Mouse (Mus musculus) skeletal muscle tissue, adult 2 months (tissue): Measurements from ENCODE around the gene Gm10964.
A peak's percentile ranks its signal among the peaks of the same experiment; 100 is the strongest.

Experiments
- DNase-seq: peaks from one replicate; pipeline ENCODE4 v3.0.0-alpha.2; 2012; ENCODE audit warnings: low read depth, low spot score

Gm10964 gene

DNA sequence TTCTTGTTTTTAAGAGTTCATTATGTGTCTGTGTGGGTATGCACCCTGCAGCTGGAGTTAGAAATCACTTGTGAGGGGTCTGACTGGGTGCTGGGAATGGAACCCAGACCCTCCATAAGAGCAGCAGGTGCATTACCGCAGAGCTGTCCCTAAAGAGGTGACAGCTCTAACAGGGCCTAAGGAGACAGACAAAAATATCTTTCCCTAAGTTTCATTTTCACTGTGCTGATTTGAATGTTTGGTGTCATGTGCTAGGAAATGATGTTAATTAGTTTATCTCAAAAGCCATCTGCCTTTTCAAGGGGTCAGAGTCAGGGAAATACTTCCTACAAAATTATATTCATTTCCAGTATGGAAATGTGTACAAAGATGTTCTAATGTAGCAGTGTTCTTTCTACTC, at the start of gene Gm10964:
Gene Gm10964 (plus strand): TSS at position 38 of the 400 bp plus-strand sequence.
- no peak for DNase-seq

DNA sequence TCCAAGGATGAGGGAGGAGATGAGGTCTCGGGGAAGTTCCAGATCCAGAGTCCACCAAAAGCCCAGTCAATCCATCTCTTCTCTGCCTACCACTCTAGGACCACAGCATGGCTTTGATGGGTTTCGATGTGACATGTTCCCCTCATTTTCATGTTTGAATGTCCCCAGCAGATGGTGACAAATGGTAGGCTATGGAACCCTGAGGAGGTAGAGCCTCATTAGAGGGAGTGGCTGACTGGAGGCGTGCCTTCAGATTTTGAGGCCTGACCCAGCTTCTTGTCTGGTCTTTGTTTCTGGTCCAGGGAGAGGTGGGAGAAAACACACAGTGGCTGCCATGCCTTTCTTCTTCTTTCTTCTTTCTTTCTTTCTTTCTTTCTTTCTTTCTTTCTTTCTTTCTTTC, 48.7 kb upstream of the Gm10964 start:
- DNase-seq, result peak; percentile 33

DNA sequence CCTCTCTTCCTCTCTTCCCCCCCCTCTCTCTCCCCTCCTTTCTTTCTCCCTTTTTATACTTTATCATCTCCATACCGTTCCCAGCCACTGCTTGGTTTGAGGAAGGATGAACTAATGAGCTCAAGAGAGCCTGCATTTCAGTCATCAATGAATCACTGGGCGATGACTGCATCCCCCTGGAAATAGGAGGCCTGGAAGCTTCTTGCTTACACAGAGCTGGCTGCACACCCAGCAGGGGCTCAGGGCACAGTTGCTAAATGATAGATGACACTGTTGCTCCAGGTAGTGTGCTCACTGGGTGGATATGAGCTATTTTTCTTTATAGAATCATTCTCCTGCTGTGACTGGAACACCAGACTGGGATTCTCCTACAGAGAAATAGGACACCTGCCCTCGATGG, 43.6 kb upstream of the Gm10964 start:
- no peak for DNase-seq

DNA sequence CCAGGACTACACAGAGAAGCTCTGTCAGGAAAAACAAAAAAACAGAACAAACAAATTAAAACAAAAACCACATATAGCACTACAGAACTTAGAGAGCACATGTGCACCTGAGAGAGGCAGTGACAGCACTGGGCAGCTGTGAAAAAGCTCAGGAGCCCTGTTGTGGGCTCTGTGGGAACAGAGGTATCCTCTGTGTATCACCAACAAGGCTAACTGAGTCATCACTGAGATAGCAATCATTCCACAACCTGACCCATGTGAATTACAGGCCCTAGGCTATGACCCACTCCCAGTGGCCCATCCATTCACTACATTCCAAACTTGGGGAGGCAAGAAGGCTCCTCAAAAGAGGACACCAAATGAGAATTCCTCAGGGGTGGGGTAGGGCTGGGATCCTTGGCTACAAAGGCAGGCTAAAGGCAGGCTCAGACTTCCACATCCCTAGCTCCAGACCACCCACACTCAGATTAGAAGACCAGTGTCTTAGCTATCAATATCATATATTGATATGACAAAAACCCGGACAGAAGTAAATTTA, 42.7 kb upstream of the Gm10964 start:
- no peak for DNase-seq

DNA sequence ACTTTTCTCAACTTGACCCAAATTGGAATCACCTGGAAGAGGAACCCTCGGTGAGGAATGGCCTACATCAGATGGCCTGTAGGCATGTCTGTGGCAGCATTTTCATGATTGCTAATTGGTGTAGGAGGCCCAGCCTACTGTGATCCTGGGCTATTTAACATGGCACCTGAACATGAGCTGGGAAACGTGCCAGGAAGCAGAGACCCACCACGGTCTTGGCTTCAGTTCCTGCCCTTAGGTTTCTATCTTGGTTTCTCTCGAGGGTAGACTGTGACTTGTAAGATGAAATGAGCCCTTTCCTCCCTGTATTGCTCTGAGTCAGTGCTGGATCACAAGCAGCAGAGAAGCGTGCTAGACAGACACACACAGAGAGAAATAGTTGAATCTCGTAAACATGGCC, 34.5 kb upstream of the Gm10964 start:
- DNase-seq, result no peak

DNA sequence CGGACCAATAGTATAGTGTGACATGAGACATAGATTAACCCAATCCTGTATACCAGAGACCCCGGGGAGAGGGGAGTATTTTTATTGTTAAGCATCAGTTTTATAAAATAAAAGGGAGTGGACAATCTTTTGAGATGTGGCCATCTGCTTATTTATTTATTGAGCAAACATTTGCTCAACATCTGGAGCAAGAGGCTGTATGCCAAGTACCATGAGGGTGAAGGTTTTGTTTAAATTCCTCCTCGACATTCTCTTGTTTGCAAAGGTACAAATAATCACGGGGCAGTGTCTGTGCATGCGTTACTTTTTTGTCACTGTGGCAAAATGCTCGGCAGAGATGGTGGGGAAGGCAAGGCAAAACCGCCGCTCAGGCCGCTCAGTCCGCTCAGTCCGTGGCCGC, 33.7 kb upstream of the Gm10964 start:
- DNase-seq, result no peak

DNA sequence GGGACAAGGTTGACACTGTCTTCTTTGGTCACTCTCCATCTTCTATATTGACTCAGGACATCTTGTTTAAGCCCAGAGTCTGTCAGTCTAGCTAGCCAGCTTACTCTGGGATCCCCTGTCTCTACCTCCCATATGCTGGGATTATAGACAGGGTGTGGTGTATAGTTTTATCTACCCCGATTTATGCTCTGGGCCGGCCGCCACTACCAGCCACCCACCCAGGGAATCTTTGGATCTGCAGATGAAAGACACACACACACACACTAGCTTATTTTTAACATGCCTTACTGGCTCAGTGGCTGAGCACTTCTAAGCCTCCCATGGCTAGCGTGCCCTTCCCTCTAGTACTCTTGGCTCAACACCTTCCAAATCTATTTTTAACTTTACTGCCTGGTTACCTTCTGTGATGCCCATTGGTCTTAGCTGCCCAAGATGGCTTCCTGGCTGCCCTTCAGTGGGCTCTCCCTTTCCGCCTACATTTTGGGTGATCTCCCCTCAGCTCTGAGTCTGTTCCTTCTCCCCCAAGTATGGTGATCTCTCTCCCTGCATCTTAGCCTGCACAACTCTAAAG, 29.6 kb upstream of the Gm10964 start:
- DNase-seq, result no peak

DNA sequence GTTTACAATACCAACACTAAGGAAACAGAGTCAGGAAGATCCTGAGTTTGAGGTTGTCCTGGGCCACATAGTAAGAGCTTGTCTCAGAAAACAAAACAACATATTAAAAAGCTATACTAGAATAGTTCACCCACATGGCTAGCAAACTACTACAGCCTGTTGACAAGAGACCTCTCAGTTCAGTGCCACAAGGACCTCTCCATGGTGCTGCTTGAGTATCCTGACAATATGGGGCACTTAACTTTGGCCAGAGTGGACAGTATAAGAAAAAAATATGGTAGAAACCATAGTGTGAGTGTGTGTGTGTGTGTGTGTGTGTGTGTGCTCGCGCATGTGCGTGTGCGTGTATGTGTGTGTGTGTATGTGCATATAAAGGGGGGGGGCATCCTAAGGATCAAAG, 27.0 kb upstream of the Gm10964 start:
- no peak for DNase-seq

DNA sequence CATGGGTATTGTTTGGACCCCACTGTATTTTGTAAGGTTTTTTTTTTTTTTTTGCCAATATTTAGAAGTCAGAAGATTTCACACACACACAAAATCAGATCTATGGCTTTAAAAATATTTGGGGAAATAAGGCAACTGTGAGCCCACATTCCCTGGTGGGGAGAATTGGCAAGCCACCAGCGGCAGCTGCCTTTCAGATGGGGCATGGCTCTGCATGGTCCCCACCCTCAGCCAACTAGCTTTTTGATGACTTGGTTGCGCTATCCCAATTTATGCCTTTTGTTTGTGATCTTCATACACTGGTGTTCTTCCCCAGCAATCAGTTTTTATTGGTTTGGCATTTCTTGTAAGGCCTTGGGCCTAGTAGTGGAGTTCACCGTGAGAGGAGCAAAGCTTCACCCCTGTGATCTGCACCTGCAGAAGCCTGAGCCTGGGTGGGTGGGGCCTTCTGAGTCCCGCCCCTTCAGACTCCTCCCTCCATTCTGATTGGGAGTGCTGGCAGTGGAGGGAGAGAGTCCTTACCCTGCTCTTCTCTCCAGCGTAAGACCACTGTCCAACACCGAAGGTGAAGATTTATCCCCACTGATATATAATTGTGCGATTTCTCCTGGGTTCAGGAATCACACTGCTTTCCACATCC, 24.8 kb upstream of the Gm10964 start:
- DNase-seq, result no peak

DNA sequence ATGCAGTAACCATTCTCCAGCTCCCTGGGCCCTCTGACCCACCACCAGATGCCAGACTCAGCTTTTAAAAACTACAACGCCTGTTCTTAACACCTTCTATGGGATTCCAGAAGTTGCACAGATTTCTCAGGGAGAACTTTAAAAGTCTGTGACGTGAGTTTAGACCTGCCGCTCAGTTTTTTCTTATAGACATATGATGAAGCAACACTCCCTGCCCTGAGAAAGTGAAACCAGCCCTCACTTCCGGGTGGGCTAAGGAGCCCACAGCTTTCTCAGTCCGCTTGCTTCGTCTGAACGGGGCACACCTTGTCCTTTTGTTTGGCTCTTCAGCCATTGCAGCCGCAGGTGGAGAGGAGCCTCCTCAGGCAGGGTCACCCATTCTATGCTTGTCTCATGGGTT, 24.2 kb upstream of the Gm10964 start:
- no peak for DNase-seq

DNA sequence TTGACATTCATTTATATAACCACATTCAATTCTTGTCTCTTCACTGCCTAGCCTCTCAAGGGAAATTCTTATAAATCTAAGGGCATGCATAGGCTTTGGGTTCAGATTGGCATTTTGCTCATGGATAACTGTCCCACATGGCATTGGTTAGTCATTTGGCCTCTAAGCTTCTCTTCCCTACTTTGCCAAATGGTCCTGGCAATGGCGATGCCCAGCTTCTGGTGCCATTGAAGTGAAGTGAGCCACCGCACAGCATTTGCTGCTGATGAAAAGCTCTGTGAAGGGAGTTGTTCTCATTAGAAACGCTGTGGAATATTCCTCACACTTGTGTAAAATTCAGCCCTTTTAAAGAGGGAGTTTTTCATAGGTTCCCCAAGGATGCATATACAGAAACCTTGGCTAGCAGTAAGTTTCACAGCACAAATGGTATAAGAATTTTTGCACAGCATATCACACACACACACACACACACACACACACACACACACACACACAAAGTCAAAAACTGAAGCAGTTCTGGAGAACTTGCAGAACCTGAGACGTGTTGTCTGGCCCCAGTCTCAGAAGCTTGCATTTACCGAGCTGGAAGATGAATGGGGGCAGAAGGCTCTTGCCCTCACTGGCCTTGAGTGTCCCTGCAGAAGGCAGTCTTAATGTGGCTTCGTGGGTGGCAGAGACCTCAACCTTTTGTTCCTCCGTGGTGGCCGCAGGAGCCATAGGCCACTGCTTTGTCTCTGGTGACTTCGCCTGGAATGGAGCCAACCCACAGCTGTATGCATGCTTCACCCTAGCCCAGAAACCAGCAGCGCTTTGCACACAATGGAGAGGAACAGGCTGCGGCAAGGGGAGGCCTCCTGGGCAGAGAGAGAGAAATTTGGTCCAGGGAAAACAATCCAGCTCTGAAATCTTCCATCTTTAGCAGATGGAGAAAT, 23.1 kb upstream of the Gm10964 start:
- no peak for DNase-seq

DNA sequence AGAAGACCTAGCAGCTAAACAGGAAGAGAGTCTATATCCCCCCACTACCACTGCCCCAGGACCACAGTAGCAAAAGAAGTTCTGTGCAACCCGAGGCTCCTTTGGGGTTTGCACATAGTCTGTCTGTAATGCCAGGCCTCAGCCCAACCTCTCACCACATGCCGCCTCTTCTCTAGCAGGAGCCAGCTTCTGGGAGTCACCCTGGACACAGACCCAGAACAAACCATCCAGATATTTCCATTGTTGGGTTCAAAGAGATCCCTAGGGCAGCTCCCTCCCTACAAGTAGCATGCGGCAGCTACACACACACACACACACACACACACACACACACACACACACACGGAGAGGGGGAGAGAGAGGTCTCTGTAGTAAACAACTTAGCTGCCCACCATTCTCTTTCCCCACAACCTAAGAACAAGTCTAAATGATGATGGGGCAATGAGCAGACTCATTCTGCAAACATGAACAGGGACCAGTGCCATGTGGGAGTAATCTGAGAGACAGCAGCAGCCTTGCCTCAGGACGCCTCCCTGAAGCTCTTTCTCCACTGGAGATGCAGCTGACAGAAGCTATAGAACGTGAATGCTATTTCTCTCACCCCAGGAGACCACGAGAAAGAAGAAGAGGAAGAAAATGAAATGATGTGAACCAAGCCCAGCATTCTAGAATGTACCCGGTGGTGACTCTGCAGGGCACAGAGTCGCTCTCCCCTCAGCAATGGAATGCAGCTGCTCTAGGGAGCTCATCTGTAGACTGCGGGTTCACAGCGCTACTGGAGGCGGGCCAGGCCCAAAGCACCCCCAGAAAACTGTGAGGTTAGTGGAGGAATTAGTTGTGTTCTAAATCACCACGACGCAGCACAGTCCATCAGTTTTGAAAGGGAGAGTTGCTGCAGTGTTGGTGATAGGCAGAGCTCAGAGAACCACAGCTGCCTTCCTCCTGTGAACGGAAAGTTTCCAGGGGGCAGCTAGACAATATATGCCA, 22.1 kb upstream of the Gm10964 start:
- peak; percentile 47 for DNase-seq

DNA sequence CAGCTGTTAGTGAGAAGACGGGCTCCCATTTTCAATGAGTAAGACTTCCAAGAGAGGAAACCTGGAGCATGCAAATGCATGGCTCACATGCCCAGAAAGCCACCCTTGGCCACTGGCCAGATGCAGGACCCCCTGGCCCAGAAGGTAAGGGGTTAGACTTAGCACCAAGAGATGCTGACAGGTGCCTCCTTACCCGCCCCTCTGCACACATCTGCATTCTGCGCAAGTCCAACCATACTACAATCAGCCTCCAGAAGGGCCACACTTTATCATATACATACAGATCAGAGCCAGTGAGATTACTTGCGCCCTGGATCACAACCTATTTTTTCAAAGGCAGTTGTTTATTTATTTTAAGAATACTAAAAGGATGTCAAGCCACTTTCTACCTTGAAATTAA, 20.4 kb upstream of the Gm10964 start:
- DNase-seq, result no peak

DNA sequence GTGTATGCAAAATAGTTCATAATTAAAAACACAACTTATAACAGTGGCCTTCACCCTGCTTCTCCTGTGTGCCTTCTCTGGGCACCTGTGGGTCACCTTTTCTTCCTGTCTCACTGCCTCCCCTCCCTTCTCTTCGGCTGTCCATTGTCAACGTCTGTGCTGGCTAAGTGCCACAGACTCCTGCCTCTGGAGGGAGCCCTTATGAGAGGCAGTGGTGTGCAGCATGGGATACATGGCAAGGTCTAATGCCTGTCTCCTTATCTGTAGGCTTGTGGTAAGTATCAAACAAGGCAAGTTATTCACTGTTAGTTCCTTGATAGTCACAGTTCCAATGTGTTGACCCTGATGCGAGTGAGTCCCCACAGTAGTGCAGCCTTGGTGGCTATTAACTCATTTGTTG, 15.0 kb upstream of the Gm10964 start:
- DNase-seq, result no peak

DNA sequence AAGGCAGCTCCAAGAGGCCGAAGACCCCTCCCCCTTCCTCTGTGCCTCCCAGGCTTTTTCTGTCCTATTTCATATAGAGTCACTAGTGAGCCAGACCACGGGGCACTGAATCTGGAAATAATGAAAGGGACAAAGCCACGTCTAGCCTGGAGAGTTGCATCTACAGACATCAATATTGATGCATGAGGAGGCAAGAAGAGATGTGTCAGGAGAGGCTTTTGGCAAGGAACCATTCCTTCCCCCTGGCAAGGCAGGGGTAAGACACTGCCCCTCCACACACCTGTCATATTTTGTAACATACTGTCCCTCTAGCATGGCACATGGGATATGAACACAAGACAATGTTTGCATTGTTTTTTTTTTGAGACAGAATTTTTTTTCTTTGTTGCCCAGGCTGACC, 12.5 kb upstream of the Gm10964 start:
- no peak for DNase-seq

DNA sequence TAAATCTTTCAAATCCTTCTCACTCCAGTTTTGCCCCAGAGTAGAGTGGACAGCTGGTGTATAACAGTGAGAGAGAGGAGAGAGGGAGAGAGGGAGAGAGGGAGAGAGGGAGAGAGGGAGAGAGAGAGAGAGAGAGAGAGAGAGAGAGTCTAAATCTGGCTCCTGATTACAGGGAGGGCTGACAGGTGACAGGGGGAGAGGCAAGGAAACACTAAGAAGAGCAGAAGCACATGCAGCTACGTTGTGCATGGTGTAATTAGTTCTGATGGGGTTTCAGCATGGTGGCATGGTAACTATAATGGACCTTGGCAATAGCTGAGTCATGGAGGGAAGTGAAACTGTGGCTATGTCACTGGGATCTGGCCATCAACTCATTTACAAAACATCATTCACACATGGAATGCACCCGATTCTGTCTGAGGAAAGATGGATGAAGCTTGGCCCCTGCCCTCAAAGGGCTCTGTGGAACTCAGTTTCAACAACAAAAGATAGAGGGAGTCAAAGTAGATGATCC, 11.3 kb upstream of the Gm10964 start:
- no peak for DNase-seq

DNA sequence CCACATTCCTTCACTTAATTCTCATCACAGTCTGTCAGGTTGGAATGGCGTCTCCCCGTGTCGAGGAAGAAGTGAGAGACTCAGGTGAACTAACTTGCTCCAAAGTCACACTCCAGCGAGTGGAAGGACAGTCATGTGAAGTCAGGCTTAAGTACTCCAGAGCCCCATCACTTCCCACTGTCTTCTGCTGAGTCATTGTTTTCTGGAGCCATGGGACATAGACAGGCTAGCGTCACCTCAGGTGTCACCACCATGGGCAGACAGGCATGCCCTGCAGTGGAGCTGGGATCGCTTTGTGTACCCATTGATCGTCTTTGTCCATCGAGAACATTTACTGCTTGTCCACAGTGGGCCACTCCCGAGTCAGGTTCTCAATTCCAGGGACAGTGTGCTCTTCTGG, 9.3 kb upstream of the Gm10964 start:
- DNase-seq, result no peak

DNA sequence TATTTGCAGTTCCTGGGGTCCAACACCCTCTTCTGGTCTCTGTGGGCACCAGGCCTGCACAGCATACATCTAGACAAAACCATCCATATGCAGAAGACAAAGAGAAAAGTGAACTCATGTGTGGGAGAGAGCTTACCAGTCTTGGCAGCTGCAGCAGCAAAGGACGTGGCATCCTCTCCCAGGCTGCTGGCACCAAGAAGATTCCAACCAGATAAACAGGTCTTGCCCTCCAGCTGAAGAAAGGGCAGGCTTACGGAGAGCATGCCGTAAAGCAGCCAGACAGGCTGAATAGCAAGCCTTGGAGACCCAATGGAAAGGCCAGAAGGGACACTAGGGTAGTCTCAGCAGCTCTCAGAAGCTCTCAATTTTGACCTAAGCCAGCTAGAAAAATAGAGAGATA, 7.0 kb upstream of the Gm10964 start:
- DNase-seq, result no peak

DNA sequence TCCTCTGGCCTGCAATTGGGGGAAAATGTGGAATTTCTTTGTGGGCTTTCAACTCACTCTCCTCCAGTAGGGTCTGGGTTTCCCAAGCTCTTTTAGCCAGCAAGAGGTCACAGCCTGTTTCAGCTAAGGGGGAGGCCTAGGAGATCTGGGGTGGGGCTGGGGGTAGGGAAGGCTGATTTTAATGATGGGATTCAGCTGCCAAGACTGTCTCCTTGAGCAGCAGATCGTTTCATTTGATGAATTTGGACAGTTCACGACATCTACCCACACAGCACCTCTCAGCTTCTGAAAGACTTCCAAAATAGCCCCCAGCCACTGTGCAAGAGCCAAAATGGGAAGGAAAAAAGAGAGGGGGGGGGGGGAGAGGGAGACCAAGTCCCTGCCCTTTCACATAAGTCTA, 6.0 kb upstream of the Gm10964 start:
- DNase-seq, result no peak

DNA sequence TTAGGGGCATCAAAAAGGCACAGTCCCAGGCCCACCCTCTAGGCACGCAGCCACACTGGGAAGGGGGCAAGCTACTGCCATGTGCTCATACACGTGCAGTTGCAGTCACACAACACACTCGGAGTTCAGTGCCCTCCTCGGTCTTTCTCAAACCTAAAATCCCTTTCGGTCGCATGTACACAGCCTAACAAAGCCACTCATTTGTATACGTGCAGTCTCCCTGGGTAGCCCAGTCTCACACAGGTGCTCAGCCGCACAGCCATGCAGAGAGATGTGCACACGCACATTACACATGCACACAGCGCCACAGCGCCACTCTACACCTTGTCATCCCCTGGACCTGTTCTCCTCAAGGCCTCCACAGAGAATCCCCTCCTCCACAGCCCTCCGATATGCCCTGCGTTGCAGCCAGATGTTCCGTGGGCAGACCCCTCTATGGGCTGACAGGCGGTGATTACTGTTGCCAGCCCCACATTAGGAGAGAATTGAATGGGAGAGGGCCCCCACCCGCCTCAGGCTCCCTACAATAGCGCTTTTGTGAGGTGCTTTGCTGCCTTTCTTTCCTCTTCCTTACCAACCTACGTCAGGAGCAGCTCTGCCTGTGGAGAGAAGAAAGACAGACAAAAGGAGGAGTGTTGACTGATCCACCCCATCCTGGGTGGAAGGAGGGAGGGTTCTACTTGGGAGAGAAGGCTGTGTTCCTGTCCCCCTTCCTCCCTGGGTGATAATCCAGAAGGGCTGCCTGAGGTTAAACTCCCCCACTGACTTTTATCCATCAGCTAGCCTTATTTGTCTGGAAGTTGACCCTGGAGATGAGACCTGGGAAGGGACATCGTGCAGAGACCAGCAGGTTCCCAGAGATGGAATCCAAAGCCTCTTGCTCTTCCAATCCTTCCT, 5.1 kb upstream of the Gm10964 start:
- DNase-seq, result no peak
